Mouse (Mus musculus) forebrain, embryonic 14.5 days (tissue): ENCODE data around the gene Pus7. TPM values are rescaled to one million over a fixed set of nuclear protein-coding genes. Genes with fewer than 3 reads are reported as not detected.
"Not testable (repeated sequence)": the region's sequence is repeated elsewhere in the genome, so short reads cannot be mapped to it uniquely, and the experiment has no call there.

Source experiments
- ATAC-seq: fragments of 200-750 bp; cut with Nextera tagmentation; 2 replicates; pipeline ENCODE4 v1.8.0; 2017; ENCODE audit warnings: mild to moderate bottlenecking, moderate library complexity
- DNase-seq: peaks from one replicate; pipeline ENCODE4 v3.0.0-alpha.2; 2015; ENCODE audit warnings: low spot score
- H3K27ac ChIP-seq: fragments of 300-500 bp; sonication (generic); 2 replicates; pipeline ENCODE4 v1.5.1; 2014; ENCODE audit warnings: low read depth, mild to moderate bottlenecking, control low read depth, low read length, moderate library complexity
- H3K27me3 ChIP-seq: fragments of 300-500 bp; sonication (generic); replicated peaks from 2 replicates; pipeline ENCODE4 v1.6.1; 2014; ENCODE audit warnings: low read length, control low read depth, mixed read lengths; ENCODE audit not compliant: control insufficient read depth, insufficient read depth
- H3K36me3 ChIP-seq: fragments of 300-500 bp; sonication (generic); 2 replicates; pipeline ENCODE4 v1.6.1; 2014; ENCODE audit warnings: low read length, control low read depth; ENCODE audit not compliant: control insufficient read depth, insufficient read depth
- H3K4me1 ChIP-seq: fragments of 300-500 bp; sonication (generic); 2 replicates; pipeline ENCODE4 v1.6.1; 2014; ENCODE audit warnings: antibody characterized with exemption, low read length, control low read depth; ENCODE audit not compliant: control insufficient read depth, insufficient read depth
- H3K4me2 ChIP-seq: fragments of 300-500 bp; sonication (generic); 2 replicates; pipeline ENCODE4 v1.6.1; 2014; ENCODE audit warnings: mild to moderate bottlenecking, control low read depth, low read length
- H3K4me3 ChIP-seq: fragments of 300-500 bp; sonication (generic); 2 replicates; pipeline ENCODE4 v1.5.1; 2014; ENCODE audit warnings: low read depth, low read length, control low read depth
- H3K9ac ChIP-seq: fragments of 300-500 bp; sonication (generic); 2 replicates; pipeline ENCODE4 v1.6.1; 2014; ENCODE audit warnings: mild to moderate bottlenecking, low read length, control low read depth, moderate library complexity
- H3K9me3 ChIP-seq: fragments of 300-500 bp; sonication (generic); replicated peaks from 2 replicates; pipeline ENCODE4 v1.6.1; 2016; ENCODE audit warnings: low read length, control low read depth, mixed read lengths; ENCODE audit not compliant: control insufficient read depth
- WGBS: fragments of 180-500 bp; shearing (Covaris S2); extraction: QIAGEN DNeasy Blood & Tissue Kit; methylation state at CpG from one replicate; pipeline ENCODE4 v1.1.7; 2014; 5-methylcytosine and 5-hydroxymethylcytosine counted together
- polyA plus RNA-seq: library from polyadenylated mRNA; unstranded; fragments of >200 nt; fragmentation: Nextera tagmentation; extraction: Ambion mirVana; gene quantifications from 2 replicates; pipeline ENCODE4 v1.2.1, GENCODE M21; 2014

The Pus7 gene
- polyA plus RNA-seq, 1 experiment from 2014 or later, result 11.6 TPM

DNA sequence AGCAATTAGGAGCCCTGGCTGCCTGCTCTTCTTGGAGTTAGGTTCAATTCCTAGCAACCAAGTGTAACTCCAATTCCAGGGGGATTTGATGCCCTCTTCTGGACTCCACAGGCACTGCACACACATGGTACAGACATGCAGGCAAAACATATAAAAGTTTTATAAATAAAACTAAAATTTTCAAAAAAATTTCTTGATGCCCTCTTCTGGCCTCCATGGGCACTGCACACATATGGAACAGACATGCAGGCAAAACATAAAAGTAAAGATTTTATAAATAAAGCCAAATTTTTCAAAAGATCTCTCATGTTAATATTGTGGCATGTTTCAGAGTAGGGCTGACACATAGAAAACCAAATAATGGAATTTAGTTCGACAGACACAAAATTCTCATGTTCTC, 73.8 kb downstream of the Pus7 start:
- Histone ChIP-seq H3K27ac (no peak overlapping the region), H3K27me3 (no peaks in the 10 kb centered on the region), H3K9ac (no peak overlapping the region), H3K4me3 (no peak overlapping the region), H3K4me2 (no peak overlapping the region), H3K36me3 (peaks cover 18% of the 10 kb centered on the region), H3K9me3 (no peaks in the 10 kb centered on the region; the same call in 1 of the 2 replicates), H3K4me1 (no peaks in the 10 kb centered on the region)
- WGBS, result 92% methylated on average over 1 of the region's 1 CpGs
- DNase-seq (no peak), ATAC-seq (no peak)

DNA sequence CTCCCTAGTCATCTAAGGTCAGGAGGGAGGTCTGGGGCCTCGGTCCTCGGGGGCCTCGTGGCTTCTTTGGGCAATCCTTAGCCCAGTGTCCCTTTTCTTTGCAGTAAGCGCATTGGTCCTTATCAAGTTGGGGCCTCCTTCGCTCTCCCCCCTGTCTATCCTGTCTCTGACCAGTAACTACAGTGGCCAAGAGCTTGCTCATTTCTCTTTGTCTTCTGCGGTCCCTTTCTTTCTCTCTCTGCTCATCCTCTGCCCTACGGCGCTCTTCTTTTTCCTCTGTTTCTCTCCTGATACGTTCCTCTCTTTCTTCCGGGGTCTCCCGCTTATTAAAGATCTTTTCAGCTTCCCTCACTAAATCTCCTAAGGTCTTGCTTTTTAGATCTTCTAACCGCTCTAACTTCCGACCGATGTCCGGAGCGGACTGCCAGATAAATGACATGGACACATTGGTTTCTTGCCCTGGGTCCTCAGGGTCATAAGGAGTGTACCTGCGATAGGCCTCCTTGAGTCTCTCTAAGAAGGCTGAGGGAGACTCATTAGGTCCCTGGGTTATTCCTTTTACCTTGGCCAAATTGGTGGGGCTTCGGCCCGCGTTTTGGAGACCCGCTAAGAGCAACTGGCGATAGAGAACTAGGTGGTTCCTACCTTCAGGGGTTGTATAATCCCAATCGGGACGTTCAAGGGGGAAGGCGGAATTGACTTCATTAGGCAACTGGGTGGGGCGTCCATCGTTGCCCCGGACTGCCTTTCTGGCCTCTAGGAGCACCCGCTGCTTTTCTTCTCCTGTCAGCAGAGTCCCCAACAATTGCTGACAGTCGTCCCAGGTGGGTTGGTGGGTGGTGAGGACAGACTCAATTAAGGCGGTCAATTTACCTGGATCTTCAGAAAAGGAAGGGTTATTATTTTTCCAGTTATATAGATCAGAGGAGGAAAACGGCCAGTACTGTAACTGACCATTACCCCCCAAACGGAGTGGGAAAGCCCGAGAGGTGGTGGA, 76.6 kb downstream of the Pus7 start:
- H3K27me3 ChIP-seq, H3K4me1 ChIP-seq, ATAC-seq, DNase-seq, H3K4me2 ChIP-seq, H3K9ac ChIP-seq, H3K4me3 ChIP-seq, H3K27ac ChIP-seq: not testable (repeated sequence)
- 97% methylated on average over 31 of the region's 34 CpGs for WGBS
- Histone ChIP-seq H3K9me3 (peaks cover 11% of the 10 kb centered on the region), H3K36me3 (peaks cover 29% of the 10 kb centered on the region)

- 0 out of 2 replicates have a peak, but pooled peaks cover 3% of the 10 kb centered on the region for H3K36me3 ChIP-seq
- no peak overlapping the region for H3K27ac ChIP-seq
- no peaks in the 10 kb centered on the region for H3K27me3 ChIP-seq
- peaks cover 13% of the 10 kb centered on the region for H3K9me3 ChIP-seq
- no peak overlapping the region for H3K4me2 ChIP-seq
- H3K4me1 ChIP-seq, result no peaks in the 10 kb centered on the region
- ATAC-seq (no peak), DNase-seq (no peak)
- no peak overlapping the region for H3K4me3 ChIP-seq
- WGBS, result 97% methylated on average over 1 of the region's 1 CpGs
- H3K9ac ChIP-seq, result no peak overlapping the region
Observed at GRCm38 (mm10) chr5:23697457-23697856, 86.1 kb downstream of the Pus7 start.

Other genes with a start within 250 kb of the Pus7 start
- gene Srpk2, start 99.1 kb downstream of the Pus7 start, polyA plus RNA-seq, result 98.4 and 102 TPM in 2 replicates
- 18.0 and 21.0 TPM in 2 replicates for gene Rint1, start 4.0 kb upstream of the Pus7 start, polyA plus RNA-seq
- 95.2 and 120 TPM in 2 replicates for gene Tomm7, start 60.5 kb upstream of the Pus7 start, polyA plus RNA-seq
- gene Fam126a, start 247.0 kb upstream of the Pus7 start, polyA plus RNA-seq, result 38.2 and 46.2 TPM in 2 replicates